19 mouse cellular contexts compared by ENCODE assay signal in the genomic region with DNA sequence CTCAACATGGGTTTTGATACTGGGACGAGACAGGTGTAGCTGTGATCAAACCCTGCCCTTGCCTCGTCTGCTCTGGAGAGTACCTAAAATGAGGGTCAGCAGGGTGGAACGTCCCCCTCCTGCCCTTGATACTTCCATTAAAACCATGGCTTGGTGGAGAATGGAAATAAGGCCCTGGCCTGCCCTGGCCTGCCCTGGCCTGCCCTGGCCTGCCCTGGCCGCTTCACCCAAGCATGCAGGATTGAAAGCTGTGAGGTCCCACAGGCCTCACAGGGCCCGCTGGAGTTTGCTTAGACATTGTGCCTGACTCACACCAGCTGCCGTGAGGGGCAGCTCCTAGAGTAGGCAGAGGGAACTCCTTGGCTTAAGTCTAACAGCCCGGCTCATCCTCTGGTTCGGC. TPM values are rescaled to one million over a fixed set of nuclear protein-coding genes. Genes with fewer than 3 reads are reported as not detected.
DNase-seq lines count a peak whose midpoint lies in the region; ATAC-seq and TF ChIP-seq lines count a peak whose summit lies in the region.
"Had no signal": no experiment of that assay in that cellular context is flagged by ENCODE, and none has a peak within 500 bp of the region (broad histone marks: within the 10 kb centered on the region; RNA-seq: fewer than 3 reads in every experiment).

No protein-coding gene starts in this region.

- no peak overlapping the region for H3K4me2 ChIP-seq in kidney, postnatal 0 days (ENCODE audit: low read length)
- no peak overlapping the region for H3K4me2 ChIP-seq in kidney, embryonic 15.5 days
- H3K4me2 ChIP-seq in forebrain, embryonic 12.5 days: no peak overlapping the region
- H3K4me2 ChIP-seq in hindbrain, embryonic 12.5 days (replicated peaks): no peak overlapping the region
- H3K4me2 ChIP-seq in neural tube, embryonic 13.5 days: no peak overlapping the region
- H3K4me2 ChIP-seq: limb, embryonic 15.5 days had no signal

- no peaks in the 10 kb centered on the region for H3K4me1 ChIP-seq in kidney, postnatal 0 days (replicated peaks; ENCODE audit: insufficient read depth, low read length)
- H3K4me1 ChIP-seq in kidney, embryonic 15.5 days: 0 out of 2 replicates have a peak, but pooled peaks cover 8% of the 10 kb centered on the region
- H3K4me1 ChIP-seq in forebrain, embryonic 12.5 days: peaks cover 45% of the 10 kb centered on the region
- H3K4me1 ChIP-seq in hindbrain, embryonic 12.5 days: peaks cover 59% of the 10 kb centered on the region
- peaks cover 81% of the 10 kb centered on the region for H3K4me1 ChIP-seq in neural tube, embryonic 13.5 days (replicated peaks)
- H3K4me1 ChIP-seq: limb, embryonic 15.5 days had no signal

- no peak for DNase-seq in kidney, postnatal 0 days (ENCODE audit: low spot score)
- DNase-seq in frontal cortex, postnatal 10 days (ENCODE audit: low spot score in 2 of 2): no peak
- no peak for DNase-seq in lung, postnatal 25 days (ENCODE audit: low spot score)
- DNase-seq: adrenal gland, postnatal 25 days; cerebellum, adult 2 months; heart, adult 11 months; heart, postnatal 4 days; kidney, postnatal 36 days; lung, postnatal 10 days; thymus, postnatal 36 days had no signal

- no peak overlapping the region for H3K4me3 ChIP-seq in kidney, postnatal 0 days (replicated peaks; ENCODE audit: low read depth, low read length)
- no peak overlapping the region for H3K4me3 ChIP-seq in kidney, embryonic 15.5 days (replicated peaks)
- H3K4me3 ChIP-seq in forebrain, embryonic 12.5 days (replicated peaks): no peak overlapping the region
- no peak overlapping the region for H3K4me3 ChIP-seq in hindbrain, embryonic 12.5 days
- no peak overlapping the region for H3K4me3 ChIP-seq in neural tube, embryonic 13.5 days
- H3K4me3 ChIP-seq: erythroblast, embryonic 14.5 days; limb, embryonic 15.5 days had no signal

- H3K27ac ChIP-seq in kidney, postnatal 0 days: 0 out of 2 replicates have a peak overlapping the region, but pooled peaks have one; percentile 13
- no peak overlapping the region for H3K27ac ChIP-seq in kidney, embryonic 15.5 days
- H3K27ac ChIP-seq in forebrain, embryonic 12.5 days: peak overlapping the region; percentile 68
- peak overlapping the region; percentile 71 for H3K27ac ChIP-seq in hindbrain, embryonic 12.5 days
- H3K27ac ChIP-seq in neural tube, embryonic 13.5 days (replicated peaks): peak overlapping the region; percentile 87
- H3K27ac ChIP-seq: limb, embryonic 15.5 days; stomach, postnatal 0 days had no signal

- no peaks in the 10 kb centered on the region for H3K9me3 ChIP-seq in kidney, postnatal 0 days (replicated peaks; ENCODE audit: low read length)
- no peaks in the 10 kb centered on the region for H3K9me3 ChIP-seq in kidney, embryonic 15.5 days (replicated peaks)
- H3K9me3 ChIP-seq in forebrain, embryonic 12.5 days: no peaks in the 10 kb centered on the region
- no peaks in the 10 kb centered on the region for H3K9me3 ChIP-seq in hindbrain, embryonic 12.5 days (replicated peaks)
- no peaks in the 10 kb centered on the region for H3K9me3 ChIP-seq in neural tube, embryonic 13.5 days
- H3K9me3 ChIP-seq: limb, embryonic 15.5 days had no signal

- no peaks in the 10 kb centered on the region for H3K27me3 ChIP-seq in kidney, postnatal 0 days (ENCODE audit: insufficient read depth, low read length)
- no peaks in the 10 kb centered on the region for H3K27me3 ChIP-seq in kidney, embryonic 15.5 days
- no peaks in the 10 kb centered on the region for H3K27me3 ChIP-seq in forebrain, embryonic 12.5 days
- H3K27me3 ChIP-seq in hindbrain, embryonic 12.5 days: peaks cover 6% of the 10 kb centered on the region
- peaks cover 6% of the 10 kb centered on the region for H3K27me3 ChIP-seq in neural tube, embryonic 13.5 days

- H3K36me3 ChIP-seq in kidney, postnatal 0 days (ENCODE audit: insufficient read depth, low read length): no peaks in the 10 kb centered on the region
- no peaks in the 10 kb centered on the region for H3K36me3 ChIP-seq in kidney, embryonic 15.5 days
- H3K36me3 ChIP-seq in forebrain, embryonic 12.5 days (replicated peaks): no peaks in the 10 kb centered on the region
- no peaks in the 10 kb centered on the region for H3K36me3 ChIP-seq in hindbrain, embryonic 12.5 days
- H3K36me3 ChIP-seq in neural tube, embryonic 13.5 days: no peaks in the 10 kb centered on the region
- H3K36me3 ChIP-seq: limb, embryonic 15.5 days had no signal

- WGBS in kidney, postnatal 0 days: 60% methylated on average over 8 of the region's 8 CpGs
- WGBS in kidney, embryonic 15.5 days: 65% methylated on average over 8 of the region's 8 CpGs
- 69% methylated on average over 8 of the region's 8 CpGs for WGBS in forebrain, embryonic 12.5 days
- 58% methylated on average over 8 of the region's 8 CpGs for WGBS in hindbrain, embryonic 12.5 days
- 74% methylated on average over 8 of the region's 8 CpGs for WGBS in neural tube, embryonic 13.5 days

- no peak for TF ChIP-seq CTCF in kidney, postnatal 0 days (IDR thresholded peaks at IDR 0.05; ENCODE audit: low read depth)

- ATAC-seq in kidney, postnatal 0 days (replicated peaks; ENCODE audit: low FRiP score, low read depth): no peak
- ATAC-seq in kidney, embryonic 15.5 days (replicated peaks; ENCODE audit: low FRiP score): no peak
- no peak for ATAC-seq in forebrain, embryonic 12.5 days (ENCODE audit: low FRiP score)
- peak; percentile 1; the same call in 1 of the 2 replicates for ATAC-seq in hindbrain, embryonic 12.5 days (ENCODE audit: low FRiP score)
- no peak for ATAC-seq in neural tube, embryonic 13.5 days (ENCODE audit: low read depth)
- ATAC-seq: intestine, postnatal 0 days had no signal

- no peak overlapping the region for H3K9ac ChIP-seq in kidney, postnatal 0 days (ENCODE audit: low read depth, low read length)
- no peak overlapping the region for H3K9ac ChIP-seq in kidney, embryonic 15.5 days
- H3K9ac ChIP-seq in forebrain, embryonic 12.5 days: no peak overlapping the region
- H3K9ac ChIP-seq in hindbrain, embryonic 12.5 days: 0 out of 2 replicates have a peak overlapping the region, but pooled peaks have one; percentile 3
- peak overlapping the region; percentile 34; the same call in 1 of the 2 replicates for H3K9ac ChIP-seq in neural tube, embryonic 13.5 days
- H3K9ac ChIP-seq: limb, embryonic 15.5 days had no signal

RNA-seq across cellular contexts. Expression of a gene that starts 55.6 kb away (rescaled TPM):
- 3.2 and 3.4 TPM in 2 replicates for polyA plus RNA-seq in kidney, postnatal 0 days (2015; fragmentation: Nextera tagmentation; extraction: Ambion mirVana)
- 6.1 and 6.3 TPM in 2 replicates for polyA plus RNA-seq in kidney, embryonic 15.5 days (2015; fragmentation: Nextera tagmentation; extraction: Ambion mirVana)
- polyA plus RNA-seq in forebrain, embryonic 12.5 days (2016; fragmentation: Nextera tagmentation; extraction: Ambion mirVana): 11.0 and 14.0 TPM in 2 replicates
- 28.9 and 31.9 TPM in 2 replicates for polyA plus RNA-seq in hindbrain, embryonic 12.5 days (2016; fragmentation: Nextera tagmentation; extraction: Ambion mirVana)
- 34.2 and 35.8 TPM in 2 replicates for polyA plus RNA-seq in neural tube, embryonic 13.5 days (2015; fragmentation: Nextera tagmentation; extraction: Ambion mirVana)
- polyA plus RNA-seq: heart, embryonic 14.5 days had no signal

Comparison
In these comparisons a context has a peak if more than half of its experiments do, and no peak if none do; other contexts are left out.
1. H3K9ac ChIP-seq: peak in hindbrain, embryonic 12.5 days (single experiment) and neural tube, embryonic 13.5 days (single experiment); none in kidney, postnatal 0 days (single experiment), kidney, embryonic 15.5 days (single experiment) and forebrain, embryonic 12.5 days (single experiment).